Mouse (Mus musculus): Measurements from ENCODE around the gene Trit1.

DNA sequence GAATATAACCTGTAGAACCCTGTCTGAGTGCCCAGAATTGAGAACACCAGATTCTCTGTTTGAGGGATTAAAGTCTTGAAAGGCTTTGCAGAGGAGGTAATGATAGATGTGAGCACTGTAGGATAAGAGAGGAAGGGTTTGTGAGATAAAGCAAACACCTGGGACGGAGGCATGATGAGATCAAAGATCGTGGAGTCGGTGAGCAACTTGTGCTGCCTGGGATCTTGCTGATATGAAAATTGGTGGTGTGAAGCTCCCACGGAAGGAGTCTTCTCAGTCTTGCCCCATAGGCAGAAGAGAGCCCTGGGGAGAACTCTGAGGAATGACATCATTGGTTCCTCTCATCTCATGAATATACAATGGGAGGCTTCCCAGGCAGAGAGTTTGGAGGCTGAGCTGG is 48.3 kb upstream of the Trit1 start:
- TF ChIP-seq CTCF (IDR thresholded peaks at IDR 0.05; ENCODE audit: extremely low read depth, insufficient read depth, insufficient read length, insufficient replicate concordance) (no peak), POLR2A (IDR thresholded peaks at IDR 0.05; ENCODE audit: low read depth, low read length) (no peak)
